Mouse (Mus musculus) MEL (cell line): ENCODE measurements around the gene Homez. TPM values are rescaled to one million over a fixed set of nuclear protein-coding genes. Genes with fewer than 3 reads are reported as not detected.

Source experiments
- DNase-seq: peaks from one replicate; pipeline ENCODE4 v3.0.0; 2011; ENCODE audit warnings: low read depth, low spot score
- H3K27ac ChIP-seq: 2 replicates; pipeline ENCODE4 v1.5.1; 2012; ENCODE audit warnings: low read depth, mild to moderate bottlenecking, control low read depth, low read length, moderate library complexity; ENCODE audit not compliant: control insufficient read depth
- H3K27me3 ChIP-seq, 2 experiments: fragments of 150-350 bp in 1 of 2; sonication (generic) in 1 of 2; 2 replicates each; pipeline ENCODE4 v1.6.1; 2012; ENCODE audit warnings: low read length in 2 of 2, mild to moderate bottlenecking in 2 of 2, improper control_type of control experiment in 1 of 2, moderate library complexity in 1 of 2; ENCODE audit not compliant: insufficient read depth in 2 of 2, control insufficient read depth in 1 of 2
- H3K36me3 ChIP-seq, 2 experiments: 2 replicates each; pipeline ENCODE4 v1.6.1; 2012 to 2014; ENCODE audit warnings: low read length in 2 of 2, improper control_type of control experiment in 1 of 2, inconsistent platforms in 1 of 2, mild to moderate bottlenecking in 1 of 2; ENCODE audit not compliant: insufficient read depth in 2 of 2, control insufficient read depth in 1 of 2
- H3K4me1 ChIP-seq, 2 experiments: fragments of 150-350 bp in 1 of 2; sonication (generic) in 1 of 2; 2 replicates each; pipeline ENCODE4 v1.6.1; 2012; ENCODE audit warnings: low read length in 2 of 2, improper control_type of control experiment in 1 of 2, mild to moderate bottlenecking in 1 of 2; ENCODE audit not compliant: insufficient read depth in 2 of 2, control insufficient read depth in 1 of 2
- H3K4me3 ChIP-seq, 2 experiments: fragments of 150-350 bp in 1 of 2; sonication (generic) in 1 of 2; 2 replicates each; pipeline ENCODE4 v1.5.1; 2012; ENCODE audit warnings: low read depth in 2 of 2, low read length in 2 of 2, mild to moderate bottlenecking in 2 of 2, moderate library complexity in 2 of 2, control low read depth in 1 of 2, improper control_type of control experiment in 1 of 2; ENCODE audit not compliant: control insufficient read depth in 1 of 2, insufficient read depth in 1 of 2
- H3K79me2 ChIP-seq: 2 replicates; pipeline ENCODE4 v1.6.1; 2012; ENCODE audit warnings: mild to moderate bottlenecking, low read length, moderate library complexity; ENCODE audit not compliant: control insufficient read depth, poor library complexity, insufficient read depth
- H3K9ac ChIP-seq: 2 replicates; pipeline ENCODE4 v1.6.1; 2012; ENCODE audit warnings: low read depth, mild to moderate bottlenecking, control low read depth, low read length, moderate library complexity; ENCODE audit not compliant: control insufficient read depth, poor library complexity, severe bottlenecking
- H3K9me3 ChIP-seq: fragments of 150-350 bp; sonication (generic); replicated peaks from 2 replicates; pipeline ENCODE4 v1.6.1; 2012; ENCODE audit warnings: mild to moderate bottlenecking, low read length, improper control_type of control experiment, moderate library complexity; ENCODE audit not compliant: insufficient read depth
- CHD2 ChIP-seq: IDR thresholded peaks from 2 replicates; pipeline ENCODE4 v1.6.1; 2011; ENCODE audit warnings: low read length, improper control_type of control experiment
- CTCF ChIP-seq, 3 experiments: IDR thresholded peaks in 2 of 3; conservative IDR thresholded peaks in 1 of 3; 2 replicates each; pipeline ENCODE4 v1.5.1; 2011 to 2012; ENCODE audit warnings: low read length in 3 of 3, low read depth in 2 of 3, mild to moderate bottlenecking in 2 of 3, improper control_type of control experiment in 1 of 3, inconsistent platforms in 1 of 3, mixed read lengths in 1 of 3, moderate library complexity in 1 of 3; ENCODE audit not compliant: control insufficient read depth in 1 of 3, insufficient read depth in 1 of 3, poor library complexity in 1 of 3, severe bottlenecking in 1 of 3
- ELF1 ChIP-seq: IDR thresholded peaks from 2 replicates; pipeline ENCODE4 v1.6.1; 2014; ENCODE audit warnings: low read depth, mild to moderate bottlenecking, inconsistent platforms, low read length, improper control_type of control experiment, moderate library complexity
- EP300 ChIP-seq, 2 experiments: IDR thresholded peaks; 2 replicates each; pipeline ENCODE4 v1.6.1; 2011; ENCODE audit warnings: improper control_type of control experiment in 2 of 2, low read length in 2 of 2, low read depth in 1 of 2, mild to moderate bottlenecking in 1 of 2
- ETS1 ChIP-seq: IDR thresholded peaks from 2 replicates; pipeline ENCODE4 v1.6.1; 2012; ENCODE audit warnings: low read depth, mild to moderate bottlenecking, inconsistent platforms, low read length, improper control_type of control experiment, moderate library complexity
- HCFC1 ChIP-seq: IDR thresholded peaks from 2 replicates; pipeline ENCODE4 v1.6.1; 2012; ENCODE audit warnings: low read depth, mild to moderate bottlenecking, inconsistent platforms, low read length, improper control_type of control experiment, moderate library complexity
- KAT2A ChIP-seq: conservative IDR thresholded peaks from 2 replicates; pipeline ENCODE4 v1.6.1; 2012; ENCODE audit warnings: low read depth, low read length, improper control_type of control experiment, inconsistent platforms
- MAX ChIP-seq: IDR thresholded peaks from 2 replicates; pipeline ENCODE4 v1.6.1; 2011; ENCODE audit warnings: low read length, improper control_type of control experiment
- MAZ ChIP-seq: IDR thresholded peaks from 2 replicates; pipeline ENCODE4 v1.6.1; 2012; ENCODE audit warnings: low read depth, mild to moderate bottlenecking, inconsistent platforms, low read length, improper control_type of control experiment
- MEF2A ChIP-seq: IDR thresholded peaks from 2 replicates; pipeline ENCODE4 v1.6.1; 2014; ENCODE audit warnings: low read depth, mild to moderate bottlenecking, inconsistent platforms, low read length, improper control_type of control experiment; ENCODE audit not compliant: poor library complexity, insufficient replicate concordance, severe bottlenecking; ENCODE audit errors: extremely low read depth
- POLR2A ChIP-seq, 2 experiments: IDR thresholded peaks; 2 replicates each; pipeline ENCODE4 v1.6.1; 2011 to 2012; ENCODE audit warnings: low read length in 2 of 2, mild to moderate bottlenecking in 2 of 2, control low read depth in 1 of 2, improper control_type of control experiment in 1 of 2, low read depth in 1 of 2, moderate library complexity in 1 of 2; ENCODE audit not compliant: control insufficient read depth in 1 of 2, insufficient read depth in 1 of 2, poor library complexity in 1 of 2
- RAD21 ChIP-seq: IDR thresholded peaks from 2 replicates; pipeline ENCODE4 v1.6.1; 2011; ENCODE audit warnings: mild to moderate bottlenecking, low read depth, low read length, improper control_type of control experiment
- TAL1 ChIP-seq: IDR thresholded peaks from 2 replicates; pipeline ENCODE4 v1.6.1; 2012; ENCODE audit warnings: mild to moderate bottlenecking, inconsistent platforms, low read length, moderate library complexity, mixed read lengths
- USF1 ChIP-seq: IDR thresholded peaks from 2 replicates; pipeline ENCODE4 v1.6.1; 2014; ENCODE audit warnings: low read depth, mild to moderate bottlenecking, inconsistent platforms, low read length, improper control_type of control experiment, moderate library complexity
- USF2 ChIP-seq, 2 experiments: IDR thresholded peaks; 2 replicates each; pipeline ENCODE4 v1.6.1; 2011 to 2012; ENCODE audit warnings: improper control_type of control experiment in 2 of 2, low read length in 2 of 2, borderline replicate concordance in 1 of 2, inconsistent platforms in 1 of 2, low read depth in 1 of 2, mild to moderate bottlenecking in 1 of 2; ENCODE audit not compliant: insufficient read depth in 1 of 2
- ZKSCAN1 ChIP-seq: IDR thresholded peaks from 2 replicates; pipeline ENCODE4 v1.6.1; 2012; ENCODE audit warnings: low read depth, mild to moderate bottlenecking, inconsistent platforms, low read length, improper control_type of control experiment, moderate library complexity
- polyA plus RNA-seq, 2 experiments: library from polyadenylated mRNA; stranded (reverse) in 1 of 2; unstranded in 1 of 2; fragments of >175 nt in 1 of 2; fragments of >200 nt in 1 of 2; gene quantifications; 2 replicates each; pipeline versions ENCODE4 v1.2.1 to v1.2.4; 2012; ENCODE audit warnings: low replicate concordance in 2 of 2, low read depth in 1 of 2; ENCODE audit not compliant: insufficient read length in 2 of 2, insufficient read depth in 1 of 2, missing spikeins in 1 of 2
- total RNA-seq: library from RNA; depleted of rRNA; stranded (reverse); fragments of 300-350 nt; gene quantifications from 2 replicates; pipeline ENCODE4 v1.2.3, GENCODE M21; 2012

Gene Homez
- total and polyA plus RNA-seq, 3 experiments: 4.9 to 8.5 TPM; not detected in 1

GRCm38 (mm10) chr14:54913343-54913742 lies 42.6 kb upstream of the Homez start:
- Histone ChIP-seq H3K4me1 (no peaks in the 10 kb centered on the region; a peak in 1 of 4 replicates), H3K36me3 (no peaks in the 10 kb centered on the region)
- no peak for TF ChIP-seq MEF2A
- no peak for TF ChIP-seq MAX
- TF ChIP-seq HCFC1: no peak
- no peak for TF ChIP-seq CHD2
- TF ChIP-seq TAL1: no peak
- no peak for TF ChIP-seq CTCF (IDR thresholded peaks at IDR 0.05 in 2 of 3, conservative IDR thresholded peaks at IDR 0.05 in 1 of 3; ENCODE audit: control insufficient read depth in 1 of 3, insufficient read depth in 1 of 3, low read depth in 2 of 3, low read length in 3 of 3, poor library complexity in 1 of 3, severe bottlenecking in 1 of 3)
- no peak for TF ChIP-seq ZKSCAN1
- TF ChIP-seq USF2 (IDR thresholded peaks at IDR 0.05; ENCODE audit: borderline replicate concordance in 1 of 2, insufficient read depth in 1 of 2, low read depth in 1 of 2, low read length in 2 of 2): no peak
- TF ChIP-seq MAZ: no peak
- TF ChIP-seq ETS1: no peak
- no peak for TF ChIP-seq KAT2A
- no peak for TF ChIP-seq RAD21
- TF ChIP-seq USF1: no peak
- no peak for TF ChIP-seq POLR2A (IDR thresholded peaks at IDR 0.05; ENCODE audit: control insufficient read depth in 1 of 2, insufficient read depth in 1 of 2, low read depth in 1 of 2, low read length in 2 of 2, poor library complexity in 1 of 2)
- TF ChIP-seq, all 39 proteins: peak for 0
- Histone ChIP-seq H3K79me2 (no peaks in the 10 kb centered on the region), H3K9ac (no peak overlapping the region), H3K4me3 (0 out of 4 replicates have a peak overlapping the region, but pooled peaks of 1 of the 2 experiments have one; percentile 32), H3K9me3 (no peaks in the 10 kb centered on the region), H3K27me3 (peaks cover 9 to 13% of the 10 kb centered on the region in 2 experiments; a peak in 3 of 4 replicates), H3K27ac (no peak overlapping the region)
- DNase-seq: no peak

DNA sequence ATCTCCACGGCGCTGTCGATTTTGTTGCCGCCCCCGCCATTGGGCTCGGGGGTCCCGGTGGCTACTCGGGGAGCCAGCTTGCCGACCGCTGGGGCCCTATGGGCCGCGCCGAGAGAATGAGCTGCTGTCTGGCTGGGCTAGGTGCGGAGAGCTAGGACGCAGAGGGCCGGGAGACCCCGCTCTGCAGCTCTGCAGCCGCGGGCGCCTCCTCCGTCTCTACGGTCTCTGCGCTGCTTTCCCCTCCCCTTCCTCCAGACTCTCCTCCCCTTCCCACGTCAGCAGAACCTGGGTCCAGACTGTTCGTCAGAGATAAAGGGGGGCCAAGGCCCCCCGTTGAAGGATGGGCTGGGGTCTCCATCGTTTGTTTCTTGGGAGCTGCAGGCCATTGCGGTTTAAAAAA lies 42.1 kb upstream of the Homez start, which contains the start of gene Slc22a17:
Slc22a17 (minus strand) TSS at position 247 of the 400 bp plus-strand sequence.
- Histone ChIP-seq H3K27me3 (peaks cover 9 to 13% of the 10 kb centered on the region in 2 experiments; a peak in 3 of 4 replicates), H3K4me1 (no peaks in the 10 kb centered on the region; a peak in 1 of 4 replicates), H3K79me2 (no peaks in the 10 kb centered on the region), H3K27ac (no peak within 1 kb of the TSS), H3K4me3 (peak within 1 kb of the TSS in 1 of 2 experiments; percentile 32; a peak in 2 of 4 replicates), H3K9me3 (no peaks in the 10 kb centered on the region), H3K36me3 (no peaks in the 10 kb centered on the region), H3K9ac (no peak within 1 kb of the TSS)
- DNase-seq: no peak
- no peak for TF ChIP-seq TAL1
- no peak for TF ChIP-seq ELF1
- no peak for TF ChIP-seq EP300 (IDR thresholded peaks at IDR 0.05; ENCODE audit: low read depth in 1 of 2, low read length in 2 of 2)
